Mouse (Mus musculus) left cerebral cortex, postnatal 36 days (tissue): ENCODE measurements around the gene C730034F03Rik. TPM values are rescaled to one million over a fixed set of nuclear protein-coding genes. Genes with fewer than 3 reads are reported as not detected.
"Not testable (repeated sequence)": the region's sequence is repeated elsewhere in the genome, so short reads cannot be mapped to it uniquely, and the experiment has no call there.

Source experiments
- DNase-seq, 2 experiments: peaks; one replicate each; pipeline ENCODE4 v3.0.0; 2021 to 2022; ENCODE audit warnings: low spot score in 2 of 2, mixed read lengths in 1 of 2
- intact Hi-C: fragments of 180-260 bp; cut with DNase I; formaldehyde crosslinking; loops from one replicate; pipeline ENCODE4 v1.15.1; 2025
- total RNA-seq, 2 experiments: library from RNA; stranded (reverse); gene quantifications; 2 replicates each; pipeline ENCODE4 v1.2.3; 2021

Gene C730034F03Rik
- total RNA-seq, 2 experiments from 2014 or later, result 1.7 to 4.1 TPM

- DNase-seq, intact Hi-C loops: not testable (repeated sequence)
Observed at GRCm38 (mm10) chr15:89430771-89431170, 1.4 kb downstream of the C730034F03Rik start.

- no peak for DNase-seq
- intact Hi-C loops, result no loop called here
Observed at GRCm38 (mm10) chr15:89431271-89431670, 1.9 kb downstream of the C730034F03Rik start.

- intact Hi-C loops, result no loop called here
Observed at GRCm38 (mm10) chr15:89431806-89432205, 2.4 kb downstream of the C730034F03Rik start.

GRCm38 (mm10) chr15:89432946-89433345 lies 3.6 kb downstream of the C730034F03Rik start:
- no peak for DNase-seq
- intact Hi-C loops, result no loop called here

More at GRCm38 (mm10) chr15:89431806-89432205, 2.4 kb downstream of the C730034F03Rik start:
- DNase-seq, result no peak

- intact Hi-C loops, result no loop called here
Observed at GRCm38 (mm10) chr15:89434136-89434535, 4.7 kb downstream of the C730034F03Rik start.

GRCm38 (mm10) chr15:89435878-89436277 lies 6.5 kb downstream of the C730034F03Rik start:
- intact Hi-C loops, result no loop called here
- DNase-seq, result no peak

More at GRCm38 (mm10) chr15:89434136-89434535, 4.7 kb downstream of the C730034F03Rik start:
- DNase-seq, result no peak

- intact Hi-C loops, result no loop called here
- no peak for DNase-seq
Observed at GRCm38 (mm10) chr15:89442486-89443070, 13.2 kb downstream of the C730034F03Rik start.

GRCm38 (mm10) chr15:89452906-89453864 lies 23.8 kb downstream of the C730034F03Rik start:
- no peak for DNase-seq
- intact Hi-C loops, result no loop called here

- intact Hi-C loops, result no loop called here
- peak; percentile 73 to 80 for DNase-seq
Observed at GRCm38 (mm10) chr15:89453865-89454478, 24.6 kb downstream of the C730034F03Rik start, which contains the start of gene Mapk8ip2. TSS of gene Mapk8ip2 (plus strand) at chr15:89453913.

- no peak for DNase-seq
- intact Hi-C loops, result no loop called here
Observed at GRCm38 (mm10) chr15:89454857-89455256, 25.5 kb downstream of the C730034F03Rik start.

GRCm38 (mm10) chr15:89455642-89456041 lies 26.3 kb downstream of the C730034F03Rik start:
- intact Hi-C loops, result no loop called here

GRCm38 (mm10) chr15:89458942-89459341 lies 29.6 kb downstream of the C730034F03Rik start:
- no peak for DNase-seq
- intact Hi-C loops, result no loop called here

More at GRCm38 (mm10) chr15:89455642-89456041, 26.3 kb downstream of the C730034F03Rik start:
- DNase-seq, result no peak

- DNase-seq, result no peak
- intact Hi-C loops, result no loop called here
Observed at GRCm38 (mm10) chr15:89459821-89460220, 30.4 kb downstream of the C730034F03Rik start.

GRCm38 (mm10) chr15:89460298-89460697 lies 30.9 kb downstream of the C730034F03Rik start:
- no peak for DNase-seq

GRCm38 (mm10) chr15:89461321-89461720 lies 31.9 kb downstream of the C730034F03Rik start:
- intact Hi-C loops, result no loop called here

More at GRCm38 (mm10) chr15:89460298-89460697, 30.9 kb downstream of the C730034F03Rik start:
- intact Hi-C loops, result no loop called here

GRCm38 (mm10) chr15:89462176-89462575 lies 32.8 kb downstream of the C730034F03Rik start:
- intact Hi-C loops, result no loop called here
- no peak for DNase-seq

More at GRCm38 (mm10) chr15:89461321-89461720, 31.9 kb downstream of the C730034F03Rik start:
- no peak for DNase-seq

GRCm38 (mm10) chr15:89463334-89464235 lies 34.2 kb downstream of the C730034F03Rik start:
- no peak for DNase-seq
- intact Hi-C loops, result no loop called here

GRCm38 (mm10) chr15:89465052-89465451 lies 35.7 kb downstream of the C730034F03Rik start:
- intact Hi-C loops, result no loop called here
- no peak for DNase-seq

- DNase-seq, result no peak
- intact Hi-C loops, result no loop called here
Observed at GRCm38 (mm10) chr15:89468577-89468976, 39.2 kb downstream of the C730034F03Rik start.
